Comparison of ENCODE assay signal across 19 mouse cellular contexts in the genomic region with DNA sequence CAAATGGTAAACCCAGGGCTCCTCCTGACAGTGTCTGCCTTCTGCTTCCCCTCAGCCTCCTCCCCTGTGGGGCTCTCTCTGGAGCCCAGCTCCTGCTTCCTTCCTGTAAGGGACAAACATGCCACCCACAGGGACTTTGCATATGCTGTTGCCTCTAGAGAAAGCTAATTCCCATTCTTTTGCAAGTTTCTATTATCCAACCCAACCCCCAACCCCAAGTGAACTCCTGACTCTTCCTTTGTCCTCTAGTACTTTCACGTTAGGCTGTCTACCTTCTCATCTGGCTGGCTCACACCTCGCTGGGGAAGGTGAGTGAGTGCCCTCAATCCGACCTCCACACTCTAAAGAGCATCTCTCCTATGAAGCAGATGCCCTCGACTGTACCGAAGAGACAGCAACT. TPM values are rescaled to one million over a fixed set of nuclear protein-coding genes. Genes with fewer than 3 reads are reported as not detected.
DNase-seq lines count a peak whose midpoint lies in the region; ATAC-seq and TF ChIP-seq lines count a peak whose summit lies in the region.
"Had no signal": no experiment of that assay in that cellular context is flagged by ENCODE, and none has a peak within 500 bp of the region (broad histone marks: within the 10 kb centered on the region; RNA-seq: fewer than 3 reads in every experiment).

No protein-coding gene starts in this region.

- H3K9me3 ChIP-seq in intestine, embryonic 14.5 days (ENCODE audit: control insufficient read depth, low read length): no peaks in the 10 kb centered on the region
- H3K9me3 ChIP-seq in intestine, postnatal 0 days (ENCODE audit: control insufficient read depth): no peaks in the 10 kb centered on the region
- H3K9me3 ChIP-seq in ES-Bruce4 (replicated peaks; ENCODE audit: control insufficient read depth, insufficient read depth, low read length, poor library complexity, severe bottlenecking): no peaks in the 10 kb centered on the region
- H3K9me3 ChIP-seq in limb, embryonic 11.5 days (ENCODE audit: control insufficient read depth, low read length): no peaks in the 10 kb centered on the region
- H3K9me3 ChIP-seq: forebrain, embryonic 12.5 days; hindbrain, embryonic 12.5 days; lung, embryonic 15.5 days; midbrain, embryonic 12.5 days had no signal

- no peaks in the 10 kb centered on the region for H3K27me3 ChIP-seq in intestine, embryonic 14.5 days (replicated peaks; ENCODE audit: control insufficient read depth, insufficient read depth, low read length)
- H3K27me3 ChIP-seq in intestine, postnatal 0 days (replicated peaks; ENCODE audit: control insufficient read depth, insufficient read depth, low read length): no peaks in the 10 kb centered on the region
- no peaks in the 10 kb centered on the region for H3K27me3 ChIP-seq in ES-Bruce4 (ENCODE audit: control insufficient read depth, insufficient read depth, low read length, poor library complexity, severe bottlenecking)
- H3K27me3 ChIP-seq in limb, embryonic 11.5 days (ENCODE audit: control insufficient read depth, insufficient read depth, low read length): no peaks in the 10 kb centered on the region
- H3K27me3 ChIP-seq: lung, embryonic 15.5 days had no signal

- no peak for DNase-seq in intestine, embryonic 14.5 days (ENCODE audit: low spot score)
- peak; percentile 88 for DNase-seq in ZHBTc4 (ENCODE audit: low read depth, low spot score)
- peak; percentile 33 for DNase-seq in limb, embryonic 11.5 days (ENCODE audit: low spot score)
- no peak for DNase-seq in kidney, adult 9 months
- DNase-seq in kidney, postnatal 14 days: no peak
- DNase-seq: adrenal gland, postnatal 25 days; B cell, adult 2 months; cerebellum, adult 11 months; cerebellum, postnatal 14 days; gastrocnemius, adult 2 months; lung, postnatal 4 days; thymus, postnatal 36 days had no signal

- TF ChIP-seq POLR2A in ES-Bruce4 (IDR thresholded peaks at IDR 0.05; ENCODE audit: insufficient read depth, low read length): no peak

- peak overlapping the region; percentile 69; the same call in 1 of the 2 replicates for H3K27ac ChIP-seq in intestine, embryonic 14.5 days (ENCODE audit: low read depth)
- H3K27ac ChIP-seq in intestine, postnatal 0 days (ENCODE audit: low read depth, low read length): no peak overlapping the region
- H3K27ac ChIP-seq in ES-Bruce4 (ENCODE audit: insufficient read depth, low read length): peak overlapping the region; percentile 74
- H3K27ac ChIP-seq in limb, embryonic 11.5 days (replicated peaks; ENCODE audit: low read depth, low read length): no peak overlapping the region
- H3K27ac ChIP-seq: forebrain, embryonic 12.5 days; gastrocnemius, adult 2 months; hindbrain, embryonic 12.5 days; lung, embryonic 15.5 days; midbrain, embryonic 12.5 days had no signal

- 24% methylated on average over 5 of the region's 5 CpGs for WGBS in intestine, embryonic 14.5 days
- 46% methylated on average over 5 of the region's 5 CpGs for WGBS in intestine, postnatal 0 days
- WGBS in limb, embryonic 11.5 days: 13% methylated on average over 5 of the region's 5 CpGs

- TF ChIP-seq EP300 in ES-Bruce4 (IDR thresholded peaks at IDR 0.05; ENCODE audit: insufficient read depth, low read depth, low read length): peak; percentile 87

- no peak for TF ChIP-seq CTCF in intestine, postnatal 0 days (IDR thresholded peaks at IDR 0.05; ENCODE audit: low read depth)
- TF ChIP-seq CTCF in ES-Bruce4 (IDR thresholded peaks at IDR 0.05; ENCODE audit: low read depth, low read length): no peak

- H3K36me3 ChIP-seq in intestine, embryonic 14.5 days (ENCODE audit: control insufficient read depth, insufficient read depth, low read length): peaks cover 15% of the 10 kb centered on the region; the same call in 1 of the 2 replicates
- peaks cover 14% of the 10 kb centered on the region; the same call in 1 of the 2 replicates for H3K36me3 ChIP-seq in intestine, postnatal 0 days (ENCODE audit: control insufficient read depth, insufficient read depth)
- H3K36me3 ChIP-seq in ES-Bruce4 (ENCODE audit: control insufficient read depth, insufficient read depth, low read length, poor library complexity, severe bottlenecking): no peaks in the 10 kb centered on the region
- no peaks in the 10 kb centered on the region; the same call in 1 of the 2 replicates for H3K36me3 ChIP-seq in limb, embryonic 11.5 days (ENCODE audit: control insufficient read depth, insufficient read depth, low read length)
- H3K36me3 ChIP-seq: forebrain, embryonic 12.5 days; hindbrain, embryonic 12.5 days; lung, embryonic 15.5 days; midbrain, embryonic 12.5 days had no signal

- no peak for ATAC-seq in intestine, embryonic 14.5 days (replicated peaks; ENCODE audit: low FRiP score, low TSS enrichment, low read depth)
- ATAC-seq in intestine, postnatal 0 days: no peak
- no peak for ATAC-seq in limb, embryonic 11.5 days (ENCODE audit: insufficient number of reproducible peaks, low FRiP score, low TSS enrichment, low read depth)
- ATAC-seq: Patski had no signal

- H3K4me3 ChIP-seq in intestine, embryonic 14.5 days (ENCODE audit: low read depth, low read length): no peak overlapping the region
- H3K4me3 ChIP-seq in intestine, postnatal 0 days (ENCODE audit: low read depth, low read length): no peak overlapping the region
- H3K4me3 ChIP-seq in ES-Bruce4 (ENCODE audit: low read depth, low read length): 0 out of 2 replicates have a peak overlapping the region, but pooled peaks have one; percentile 11
- no peak overlapping the region for H3K4me3 ChIP-seq in limb, embryonic 11.5 days (ENCODE audit: low read depth, low read length)
- H3K4me3 ChIP-seq: forebrain, embryonic 12.5 days; gastrocnemius, adult 2 months; hindbrain, embryonic 12.5 days; lung, embryonic 15.5 days; midbrain, embryonic 12.5 days had no signal

- H3K9ac ChIP-seq in intestine, embryonic 14.5 days (ENCODE audit: low read length): no peak overlapping the region
- H3K9ac ChIP-seq in intestine, postnatal 0 days (ENCODE audit: low read depth, low read length): no peak overlapping the region
- no peak overlapping the region for H3K9ac ChIP-seq in ES-Bruce4 (ENCODE audit: low read depth, poor library complexity, severe bottlenecking)
- H3K9ac ChIP-seq in limb, embryonic 11.5 days (ENCODE audit: low read length): no peak overlapping the region
- H3K9ac ChIP-seq: forebrain, embryonic 12.5 days; hindbrain, embryonic 12.5 days; lung, embryonic 15.5 days; midbrain, embryonic 12.5 days had no signal

- no peak overlapping the region for H3K4me2 ChIP-seq in intestine, embryonic 14.5 days (ENCODE audit: low read length)
- H3K4me2 ChIP-seq in intestine, postnatal 0 days (replicated peaks; ENCODE audit: low read depth): no peak overlapping the region
- no peak overlapping the region for H3K4me2 ChIP-seq in limb, embryonic 11.5 days (ENCODE audit: low read depth, severe bottlenecking)
- H3K4me2 ChIP-seq: forebrain, embryonic 12.5 days; hindbrain, embryonic 12.5 days; lung, embryonic 15.5 days; midbrain, embryonic 12.5 days had no signal

- H3K4me1 ChIP-seq in intestine, embryonic 14.5 days (replicated peaks; ENCODE audit: control insufficient read depth, insufficient read depth, low read length): peaks cover 28% of the 10 kb centered on the region
- peaks cover 3% of the 10 kb centered on the region; the same call in 1 of the 2 replicates for H3K4me1 ChIP-seq in intestine, postnatal 0 days (replicated peaks; ENCODE audit: control insufficient read depth, insufficient read depth, low read length)
- H3K4me1 ChIP-seq in ES-Bruce4 (ENCODE audit: control insufficient read depth, insufficient read depth, low read length): peaks cover 33% of the 10 kb centered on the region
- peaks cover 24% of the 10 kb centered on the region for H3K4me1 ChIP-seq in limb, embryonic 11.5 days (ENCODE audit: control insufficient read depth, insufficient read depth, low read length)

RNA-seq across cellular contexts. Expression of a gene that starts 8.7 kb away (rescaled TPM):
- 26.0 and 26.3 TPM in 2 replicates for polyA plus RNA-seq in intestine, embryonic 14.5 days (2014; fragmentation: Nextera tagmentation; extraction: Ambion mirVana)
- 4.1 and 4.5 TPM in 2 replicates for polyA plus RNA-seq in intestine, postnatal 0 days (2015; fragmentation: Nextera tagmentation; extraction: Ambion mirVana)
- polyA plus RNA-seq in ES-Bruce4 (2011; ENCODE audit: insufficient read depth, insufficient read length, low read depth, missing spikeins): 15.0 and 15.9 TPM in 2 replicates
- 4.4 and 4.6 TPM in 2 replicates for polyA plus RNA-seq in limb, embryonic 11.5 days (2014; fragmentation: Nextera tagmentation; extraction: Ambion mirVana)

RNA-seq across cellular contexts. Expression of a gene that starts 27.9 kb away (rescaled TPM):
- 93.8 and 95.6 TPM in 2 replicates for polyA plus RNA-seq in intestine, embryonic 14.5 days (2014; fragmentation: Nextera tagmentation; extraction: Ambion mirVana)
- polyA plus RNA-seq in intestine, postnatal 0 days (2015; fragmentation: Nextera tagmentation; extraction: Ambion mirVana): 30.4 and 33.0 TPM in 2 replicates
- polyA plus RNA-seq in ES-Bruce4 (2011; ENCODE audit: insufficient read depth, insufficient read length, low read depth, missing spikeins): 36.1 and 40.5 TPM in 2 replicates
- 135 and 140 TPM in 2 replicates for polyA plus RNA-seq in limb, embryonic 11.5 days (2014; fragmentation: Nextera tagmentation; extraction: Ambion mirVana)

RNA-seq across cellular contexts. Expression of a gene that starts 28.1 kb away (rescaled TPM):
- polyA plus RNA-seq in intestine, embryonic 14.5 days (2014; fragmentation: Nextera tagmentation; extraction: Ambion mirVana): 462 and 499 TPM in 2 replicates
- 339 and 369 TPM in 2 replicates for polyA plus RNA-seq in intestine, postnatal 0 days (2015; fragmentation: Nextera tagmentation; extraction: Ambion mirVana)
- 290 and 300 TPM in 2 replicates for polyA plus RNA-seq in ES-Bruce4 (2011; ENCODE audit: insufficient read depth, insufficient read length, low read depth, missing spikeins)
- 419 and 442 TPM in 2 replicates for polyA plus RNA-seq in limb, embryonic 11.5 days (2014; fragmentation: Nextera tagmentation; extraction: Ambion mirVana)

RNA-seq across cellular contexts. Expression of a gene that starts 49.2 kb away (rescaled TPM):
- polyA plus RNA-seq in intestine, embryonic 14.5 days (2014; fragmentation: Nextera tagmentation; extraction: Ambion mirVana): 134 and 142 TPM in 2 replicates
- 26.9 and 29.8 TPM in 2 replicates for polyA plus RNA-seq in intestine, postnatal 0 days (2015; fragmentation: Nextera tagmentation; extraction: Ambion mirVana)
- 52.9 and 56.8 TPM in 2 replicates for polyA plus RNA-seq in ES-Bruce4 (2011; ENCODE audit: insufficient read depth, insufficient read length, low read depth, missing spikeins)
- polyA plus RNA-seq in limb, embryonic 11.5 days (2014; fragmentation: Nextera tagmentation; extraction: Ambion mirVana): 138 and 145 TPM in 2 replicates

Comparison
In these comparisons a context has a peak if more than half of its experiments do, and no peak if none do; other contexts are left out.
1. H3K27ac ChIP-seq: peak in intestine, embryonic 14.5 days (single experiment) and ES-Bruce4 (single experiment); none in intestine, postnatal 0 days (single experiment) and limb, embryonic 11.5 days (single experiment).
2. DNase-seq: peak in ZHBTc4 (single experiment) and limb, embryonic 11.5 days (single experiment); none in intestine, embryonic 14.5 days (single experiment), kidney, adult 9 months (single experiment) and kidney, postnatal 14 days (single experiment).